Mouse (Mus musculus): Measurements from ENCODE around the gene B9d1.

The B9d1 gene

DNA sequence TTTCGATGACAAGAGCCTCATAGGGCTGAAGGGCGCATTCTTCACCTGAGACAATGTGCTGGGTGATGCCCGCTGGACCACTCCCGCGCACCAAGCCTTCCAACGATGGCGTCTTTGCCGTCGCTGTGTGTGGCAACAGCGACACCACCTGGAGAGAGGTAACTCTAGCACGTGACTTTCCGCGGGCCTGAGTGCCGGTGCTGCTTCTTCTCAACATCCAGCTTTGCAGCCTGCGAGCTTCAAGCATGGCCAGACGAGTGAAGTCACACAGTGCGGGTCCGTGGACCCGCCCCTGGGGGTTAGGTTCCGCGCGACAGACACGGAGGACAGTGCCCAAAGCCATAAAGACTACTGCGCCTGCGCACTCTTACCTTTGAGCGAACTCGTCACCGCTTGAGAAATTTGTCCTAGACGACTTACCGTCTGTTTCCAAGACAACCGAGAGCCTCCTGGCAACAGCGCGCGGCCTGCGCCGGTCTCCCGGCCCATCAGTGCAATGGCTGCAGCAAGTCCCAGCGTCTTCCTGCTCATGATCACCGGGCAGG lies at the start of gene B9d1:
TSS of gene B9d1 (plus strand) at position 432 of the 545 bp plus-strand sequence.
- DNase-seq (ENCODE audit: low read depth, low spot score), result peak; percentile 98

DNA sequence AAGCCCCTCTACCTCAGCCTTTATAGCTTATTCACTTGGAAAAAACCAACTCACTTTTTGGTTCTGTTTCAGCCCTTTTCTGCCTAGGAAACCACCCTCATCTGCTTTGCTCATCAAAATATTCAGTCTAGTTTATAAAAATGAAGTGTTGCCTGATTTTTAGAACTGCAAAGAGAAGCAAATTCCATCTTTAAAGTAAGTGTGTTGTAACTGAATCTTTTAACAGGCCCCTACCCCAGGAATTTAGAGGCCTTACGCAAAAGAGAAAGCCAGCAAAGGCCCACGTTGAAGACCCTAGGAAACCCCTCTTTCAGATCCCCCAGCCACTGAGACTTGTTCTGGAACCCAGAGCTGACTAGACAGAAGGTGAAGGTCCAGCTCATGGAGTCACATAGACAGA lies 40.9 kb upstream of the B9d1 start:
- no peak for DNase-seq (ENCODE audit: low read depth, low spot score)

DNA sequence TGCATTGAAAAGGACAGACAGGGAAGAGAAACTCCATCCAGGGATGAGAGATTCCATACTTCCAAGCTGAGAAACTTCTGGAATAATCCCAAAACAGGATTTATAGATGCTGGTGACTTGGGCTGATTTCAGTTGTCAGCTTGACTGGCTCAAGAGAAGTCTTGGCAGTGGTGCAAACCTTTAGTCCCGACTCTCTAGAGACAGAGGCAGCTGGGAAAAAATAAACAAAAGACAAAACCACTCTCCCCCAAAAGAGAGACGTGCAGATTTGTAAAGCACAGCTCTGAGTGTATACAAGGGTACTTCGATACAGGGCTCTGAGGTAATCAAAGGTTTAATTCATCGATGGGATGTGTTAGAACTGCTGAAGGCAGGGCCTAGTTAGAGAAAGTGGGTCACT lies 39.5 kb upstream of the B9d1 start:
- no peak for DNase-seq (ENCODE audit: low read depth, low spot score)

DNA sequence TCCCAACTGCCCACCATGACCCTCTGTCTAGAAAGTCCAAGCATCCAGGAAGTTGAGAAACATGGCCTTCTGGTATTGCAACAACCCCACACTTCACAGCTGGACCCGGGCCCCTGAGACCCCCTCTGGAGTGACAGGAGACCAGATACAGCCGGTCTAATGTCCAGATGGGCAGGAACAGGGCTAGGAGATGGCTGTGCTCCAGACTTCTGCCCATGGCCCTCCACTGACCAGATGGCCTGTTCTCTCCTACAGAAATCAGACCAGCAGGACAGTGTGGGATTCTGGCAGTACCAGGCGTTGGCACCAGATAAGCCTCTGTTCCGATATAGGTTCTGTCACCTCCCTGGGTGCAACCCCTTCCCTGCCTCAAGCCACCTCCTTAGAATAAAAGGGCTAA lies 36.4 kb upstream of the B9d1 start:
- DNase-seq (ENCODE audit: low read depth, low spot score), result no peak

DNA sequence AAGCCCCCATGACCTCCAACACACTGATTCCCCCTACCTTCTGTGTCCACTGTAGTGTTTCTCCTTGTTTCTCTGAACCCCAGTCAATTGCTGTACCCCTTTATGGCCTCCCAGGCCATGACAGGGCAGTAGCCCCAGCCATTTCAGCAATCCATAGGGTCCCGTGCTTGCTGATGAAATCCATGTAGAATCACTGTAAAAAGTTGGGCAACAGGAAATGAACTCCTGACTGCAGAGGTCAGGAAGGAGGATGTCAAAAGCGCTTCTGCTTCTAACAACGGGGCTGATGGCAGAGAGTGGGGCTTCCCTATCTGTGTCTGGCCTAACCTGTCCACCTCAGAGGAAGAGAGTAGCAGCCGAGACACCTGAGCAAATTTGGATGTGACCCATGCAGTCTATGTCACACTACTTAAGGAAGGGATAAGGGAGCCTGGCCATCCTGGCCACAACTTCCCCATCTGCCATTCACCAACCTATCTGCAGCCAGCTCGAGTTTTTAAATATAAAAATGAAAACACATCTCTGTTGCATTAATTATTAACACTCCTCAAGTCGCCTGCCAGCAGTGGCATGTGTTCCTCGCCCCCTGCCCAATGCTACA lies 35.5 kb upstream of the B9d1 start:
- DNase-seq (ENCODE audit: low read depth, low spot score), result no peak

DNA sequence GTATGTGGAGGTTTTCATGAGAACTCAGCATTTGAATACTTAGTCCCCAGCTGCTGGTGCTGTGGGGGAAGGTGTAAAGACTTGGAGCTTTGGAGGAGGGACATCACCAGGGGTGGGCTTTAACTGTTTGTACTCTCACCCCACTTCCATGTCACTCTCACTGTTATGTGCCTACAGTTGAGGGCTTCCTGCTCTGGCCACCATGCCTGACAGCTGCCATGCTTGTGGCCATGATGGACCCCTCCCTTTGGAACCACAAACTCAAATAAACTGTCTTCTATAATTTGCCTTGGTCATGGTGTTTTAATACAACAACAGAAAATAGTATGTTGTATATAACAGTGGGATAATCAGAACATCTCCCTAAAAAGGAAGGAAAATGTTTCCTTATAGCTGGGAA lies 34.1 kb upstream of the B9d1 start:
- DNase-seq (ENCODE audit: low read depth, low spot score), result no peak

DNA sequence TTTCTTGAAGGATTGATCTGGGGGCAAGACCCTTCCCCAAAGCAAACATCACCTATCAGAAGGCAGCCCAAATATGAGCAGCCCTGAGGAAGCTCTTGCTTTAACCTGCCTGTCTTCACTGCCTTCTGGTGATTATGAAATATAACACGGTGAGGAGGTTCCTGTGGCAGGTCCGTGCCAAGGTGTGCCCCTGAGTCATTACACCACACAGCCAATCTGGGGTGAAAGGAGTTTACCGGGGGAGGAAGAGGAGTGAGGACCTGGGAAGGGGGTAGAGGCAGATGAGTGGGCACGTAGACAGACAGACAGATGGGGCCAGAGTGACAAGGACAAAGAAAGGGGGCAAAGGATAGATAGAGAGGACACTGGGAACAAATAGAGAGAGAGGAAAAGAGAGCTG lies 31.3 kb upstream of the B9d1 start:
- DNase-seq (ENCODE audit: low read depth, low spot score), result no peak

DNA sequence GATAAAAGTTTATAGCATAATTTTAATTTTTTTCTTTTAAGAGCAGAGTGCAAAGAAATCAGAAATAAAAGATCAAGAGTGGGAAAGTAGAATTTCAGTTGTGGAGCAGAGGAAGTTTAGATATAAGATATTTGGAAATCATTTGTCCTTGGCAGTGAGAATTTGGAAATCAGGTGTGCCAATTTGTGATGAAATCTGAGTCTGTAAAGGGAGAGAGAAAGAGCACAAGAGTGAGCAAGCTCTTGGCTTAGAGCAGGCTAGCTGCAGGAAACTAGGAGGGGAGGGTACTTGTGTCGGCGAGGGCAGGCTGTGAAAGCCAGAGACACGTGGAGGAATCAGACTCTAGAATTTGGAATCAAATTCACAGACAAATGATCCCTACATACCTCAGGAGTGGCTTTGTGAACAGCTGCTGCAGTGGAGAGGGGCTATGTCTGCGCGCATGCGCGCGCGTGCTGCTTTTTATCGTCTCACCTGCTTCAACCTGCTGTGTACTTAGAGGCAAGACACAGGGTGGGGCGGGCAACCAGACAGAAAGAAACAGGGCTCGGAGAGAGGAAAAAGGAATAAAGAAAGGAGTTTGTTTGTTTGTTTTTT lies 28.1 kb upstream of the B9d1 start:
- DNase-seq (ENCODE audit: low read depth, low spot score), result no peak

DNA sequence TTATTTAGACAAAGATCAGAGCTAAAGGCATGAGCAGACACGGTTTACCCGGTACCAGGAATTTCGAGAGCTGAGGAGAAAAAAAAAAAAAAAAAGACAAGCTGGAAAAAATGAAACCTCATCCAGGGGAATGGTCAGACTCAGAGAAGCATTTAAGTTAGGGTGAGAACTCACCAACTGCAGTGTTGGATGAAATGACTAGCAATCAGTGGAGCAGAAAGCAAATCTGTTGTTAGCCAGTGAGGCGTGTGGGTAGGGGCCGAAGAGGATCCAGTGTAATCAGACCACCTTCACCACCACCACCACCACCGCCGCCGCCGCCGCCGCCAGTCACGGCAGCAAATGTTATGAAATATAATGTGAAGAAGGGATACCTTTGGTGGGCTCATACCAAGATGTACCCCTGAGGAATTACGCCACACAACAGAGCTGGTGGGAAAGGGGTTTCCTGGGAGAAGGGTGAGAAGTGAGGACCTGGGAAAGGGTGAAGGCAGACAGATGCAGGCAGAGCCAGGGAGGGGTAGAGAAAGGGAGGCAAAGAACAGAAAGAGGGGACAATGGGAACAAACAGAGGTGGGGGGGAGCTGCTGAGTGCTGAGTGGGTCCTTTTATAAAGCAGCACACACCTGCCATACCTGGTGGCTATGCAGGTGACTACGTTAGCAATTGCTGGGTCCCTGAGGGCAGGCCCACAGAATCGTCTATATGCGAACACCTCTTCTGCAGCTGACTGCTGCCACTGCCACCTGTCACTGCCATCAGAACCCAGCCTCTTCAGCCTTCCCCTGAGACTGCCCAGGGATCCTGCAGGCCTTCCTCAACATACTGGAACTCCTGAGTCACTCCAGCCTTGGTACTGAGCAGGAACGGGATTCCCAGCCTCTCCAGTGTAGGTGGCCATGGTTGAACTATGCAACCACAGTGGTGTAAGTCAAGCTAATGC lies 27.1 kb upstream of the B9d1 start:
- no peak for DNase-seq (ENCODE audit: low read depth, low spot score)

DNA sequence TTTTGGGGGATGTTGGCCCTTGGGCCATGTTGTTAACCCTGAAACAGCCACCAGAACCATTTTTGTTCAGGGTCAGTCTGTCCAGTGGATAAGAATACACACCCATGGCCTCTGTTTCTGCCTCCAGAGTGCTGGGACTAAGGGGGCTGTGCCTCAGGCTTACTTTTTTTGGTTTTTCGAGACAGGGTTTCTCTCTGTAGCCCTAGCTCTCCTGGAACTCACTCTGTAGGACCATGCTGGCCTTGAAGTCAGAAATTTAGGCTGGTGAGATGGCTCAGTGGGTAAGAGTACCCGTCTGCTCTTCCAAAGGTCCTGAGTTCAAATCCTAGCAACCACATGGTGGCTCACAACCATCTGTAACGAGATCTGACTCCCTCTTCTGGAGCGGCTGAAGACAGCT lies 26.2 kb upstream of the B9d1 start:
- DNase-seq (ENCODE audit: low read depth, low spot score), result no peak

DNA sequence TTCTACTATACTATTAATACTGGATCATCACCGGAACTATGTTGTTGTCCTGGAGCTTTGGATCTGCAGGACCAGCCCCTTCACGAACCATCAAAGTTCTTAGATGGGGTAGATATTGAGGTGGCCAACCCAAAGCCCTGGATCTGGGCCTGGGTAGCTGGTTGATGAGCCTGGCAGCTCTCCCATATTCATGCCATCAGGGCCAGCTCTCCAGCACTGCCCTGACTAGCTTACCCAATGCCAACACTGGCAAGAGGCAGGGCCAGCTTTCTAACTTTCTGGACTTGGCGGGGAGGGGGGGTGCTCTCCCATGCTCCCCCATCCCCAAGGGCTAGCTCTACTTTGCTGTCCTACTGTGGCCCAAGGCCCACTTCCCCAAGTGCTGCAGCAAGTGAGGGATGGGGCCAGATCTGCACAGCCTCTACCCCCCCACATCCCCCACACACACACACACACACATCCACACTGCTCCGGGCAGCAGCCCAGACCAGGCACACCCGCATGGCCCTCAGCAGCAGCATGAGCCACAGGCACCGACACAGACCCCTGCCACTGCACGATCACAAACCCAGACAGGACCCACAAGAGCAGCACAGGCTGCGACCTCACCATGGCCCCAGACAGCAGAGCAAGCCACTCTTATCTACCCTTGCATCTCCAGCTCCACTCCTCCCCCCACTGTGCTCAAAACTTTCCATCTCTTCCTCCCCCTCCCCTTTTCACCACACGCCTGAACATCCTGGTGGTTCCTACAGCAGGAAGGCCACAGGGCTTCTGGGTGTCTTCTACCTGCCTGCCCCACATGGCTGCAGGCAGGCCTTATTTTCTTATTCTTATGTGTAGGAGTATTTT lies 23.5 kb upstream of the B9d1 start:
- DNase-seq (ENCODE audit: low read depth, low spot score), result no peak

DNA sequence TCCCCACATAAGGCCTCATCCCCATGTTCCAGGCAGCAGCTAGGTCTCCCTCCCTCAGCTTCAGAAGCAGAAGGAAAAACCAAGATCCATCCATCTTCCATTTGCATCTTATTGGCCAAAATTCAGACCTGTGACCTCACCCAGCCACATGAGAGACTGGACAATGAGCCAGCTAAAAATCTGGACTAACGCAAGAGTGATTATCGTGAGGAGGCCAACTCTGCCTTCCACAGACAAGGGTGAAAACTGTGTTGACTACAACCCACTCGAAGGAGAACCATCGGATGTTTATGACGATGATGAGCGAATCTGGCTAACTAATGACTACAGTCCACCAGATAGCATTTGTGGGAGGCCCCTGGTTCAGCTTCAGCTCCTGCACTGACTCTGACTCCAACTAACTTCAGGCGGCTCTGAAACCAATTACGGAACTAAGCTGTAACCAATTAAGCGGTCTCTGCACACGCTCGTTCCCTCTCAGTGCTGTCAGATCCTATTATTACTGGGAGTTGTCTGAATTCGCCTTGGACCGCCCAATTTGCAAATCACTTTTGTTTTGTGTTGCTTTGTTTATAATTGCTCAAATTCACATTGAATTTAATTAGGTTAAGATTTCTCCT lies 21.6 kb upstream of the B9d1 start:
- no peak for DNase-seq (ENCODE audit: low read depth, low spot score)

DNA sequence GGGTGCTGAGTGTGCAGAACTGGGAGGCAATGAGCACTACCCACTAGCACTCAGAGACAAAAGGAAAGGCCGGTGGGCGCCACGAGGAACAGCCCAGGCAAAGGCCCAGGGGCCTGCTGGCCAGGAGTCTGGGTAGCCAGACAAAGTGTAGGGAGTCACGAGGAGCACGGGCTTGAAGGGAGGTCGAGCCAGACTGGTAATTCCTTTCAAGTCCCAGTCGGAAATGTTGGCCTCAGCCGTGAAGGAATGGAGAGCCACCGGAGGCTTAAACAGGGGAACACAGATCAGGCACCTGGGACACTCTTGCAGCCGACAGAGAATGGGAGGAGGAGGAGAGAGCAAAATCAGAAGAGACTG lies 20.7 kb upstream of the B9d1 start:
- no peak for DNase-seq (ENCODE audit: low read depth, low spot score)

DNA sequence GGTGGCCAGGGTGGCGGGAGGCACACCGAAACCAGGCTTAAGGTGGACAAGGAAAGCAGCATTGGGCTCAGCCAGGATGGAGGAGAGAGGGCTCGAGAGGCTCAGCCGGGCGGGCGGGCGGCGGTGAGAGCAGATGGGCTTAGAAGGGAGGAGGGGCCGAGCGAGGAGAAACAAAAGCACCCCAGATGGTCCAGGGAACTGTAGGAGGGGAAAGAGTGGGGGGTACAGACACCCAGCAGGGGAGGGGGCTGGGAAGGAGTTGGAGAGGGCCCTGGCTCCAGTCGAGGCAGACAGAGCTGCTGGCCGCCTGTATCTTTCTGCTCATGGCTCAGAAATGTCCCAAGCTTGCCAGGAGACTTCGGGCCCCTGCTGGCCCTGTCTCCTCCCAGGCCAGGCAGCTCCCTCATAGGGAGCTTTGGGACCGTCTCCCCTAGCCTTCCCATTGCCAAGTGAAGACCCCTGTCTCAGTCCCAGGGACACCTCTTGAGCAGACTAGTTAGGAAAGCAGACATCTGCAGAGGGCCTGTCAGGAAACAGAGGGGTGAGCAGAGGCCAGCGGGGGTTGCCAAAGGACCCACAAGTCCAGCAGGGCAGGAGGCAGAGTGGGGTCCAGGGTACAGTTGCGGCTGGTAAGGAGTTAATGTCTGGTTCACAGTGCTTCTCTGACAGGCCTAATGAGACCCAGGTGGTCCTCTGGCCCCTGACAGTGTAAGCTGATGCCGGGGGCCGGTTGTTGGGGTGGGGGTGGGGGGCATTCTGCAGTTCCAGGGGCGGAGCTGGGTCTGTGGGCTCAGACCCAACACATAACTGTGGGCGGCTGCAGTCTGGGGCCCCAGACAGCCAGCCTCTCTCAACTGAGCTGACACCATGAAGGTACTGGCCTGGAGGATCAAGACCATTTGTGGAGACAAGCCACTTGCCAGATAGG lies 20.1 kb upstream of the B9d1 start, which contains the start of gene Mfap4:
TSS of gene Mfap4 (plus strand) at position 819 of the 928 bp plus-strand sequence.
- no peak for DNase-seq (ENCODE audit: low read depth, low spot score)

DNA sequence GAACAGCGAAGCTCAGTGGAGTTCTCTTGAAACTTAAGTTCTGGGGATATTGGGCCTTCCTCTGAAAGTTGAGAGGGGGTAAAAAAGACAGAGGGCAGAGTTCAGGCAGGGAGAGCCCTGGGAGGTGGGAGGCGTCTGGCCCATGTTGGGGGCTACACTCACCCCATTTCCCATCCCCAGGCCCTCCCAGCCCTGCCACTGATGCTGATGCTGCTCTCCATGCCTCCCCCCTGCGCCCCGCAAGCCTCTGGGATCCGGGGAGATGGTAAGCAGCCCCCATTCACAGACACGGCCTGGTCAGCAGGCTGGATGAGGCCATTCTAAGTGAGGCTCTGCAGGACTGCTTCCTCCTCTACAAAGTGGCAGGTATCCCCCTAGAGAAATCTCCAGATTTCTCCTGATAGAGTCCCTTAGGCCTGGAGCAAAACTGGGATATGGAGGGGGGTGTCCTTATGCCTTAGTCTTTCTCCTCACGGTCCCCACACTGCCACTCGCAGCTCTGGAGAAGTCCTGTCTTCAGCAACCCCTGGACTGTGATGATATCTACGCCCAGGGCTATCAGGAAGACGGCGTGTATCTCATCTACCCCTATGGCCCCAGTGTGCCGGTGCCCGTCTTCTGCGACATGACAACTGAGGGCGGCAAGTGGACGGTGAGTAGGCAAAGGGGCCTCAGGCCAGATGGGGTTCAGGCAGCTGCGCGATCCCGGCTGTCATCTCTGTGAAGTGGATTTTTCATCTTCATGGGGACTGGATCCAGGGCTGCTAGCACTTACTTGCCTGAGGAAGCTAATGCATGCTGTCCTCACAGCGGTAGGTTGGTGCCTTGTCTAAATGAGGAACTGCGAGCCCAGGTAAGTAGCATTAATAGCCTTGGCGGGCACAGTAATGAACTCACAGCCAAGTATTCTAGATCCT lies 19.1 kb upstream of the B9d1 start:
- no peak for DNase-seq (ENCODE audit: low read depth, low spot score)

DNA sequence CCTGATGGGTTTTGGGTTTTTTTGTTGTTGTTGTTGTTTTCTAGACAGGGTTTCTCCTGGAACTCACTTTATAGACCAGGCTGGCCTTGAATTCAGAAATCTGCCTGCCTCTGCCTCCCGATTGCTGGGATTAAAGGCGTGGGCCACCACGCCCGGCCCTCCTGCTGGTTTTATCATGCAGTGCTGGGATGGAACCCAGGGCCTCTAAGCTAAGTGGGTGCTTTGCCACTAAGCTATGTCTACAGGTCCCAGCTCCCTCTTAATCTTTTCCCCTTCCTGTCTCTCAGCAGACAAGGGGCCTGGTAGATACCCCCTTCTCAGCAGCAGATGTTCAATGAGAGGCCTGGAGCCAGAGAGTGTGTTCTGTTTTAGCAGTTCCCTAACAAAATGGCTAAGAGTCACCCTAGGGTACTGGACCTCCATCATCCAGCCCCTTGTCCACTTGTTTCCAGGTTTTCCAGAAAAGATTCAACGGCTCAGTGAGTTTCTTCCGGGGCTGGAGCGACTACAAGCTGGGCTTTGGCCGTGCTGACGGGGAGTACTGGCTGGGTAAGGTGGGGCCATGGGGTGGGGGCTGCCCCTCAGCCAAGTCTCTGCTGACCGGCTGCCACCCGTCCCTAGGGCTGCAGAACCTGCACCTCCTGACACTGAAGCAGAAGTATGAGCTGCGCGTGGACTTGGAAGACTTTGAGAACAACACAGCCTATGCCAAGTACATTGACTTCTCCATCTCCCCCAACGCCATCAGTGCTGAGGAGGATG lies 18.3 kb upstream of the B9d1 start:
- DNase-seq (ENCODE audit: low read depth, low spot score), result no peak

DNA sequence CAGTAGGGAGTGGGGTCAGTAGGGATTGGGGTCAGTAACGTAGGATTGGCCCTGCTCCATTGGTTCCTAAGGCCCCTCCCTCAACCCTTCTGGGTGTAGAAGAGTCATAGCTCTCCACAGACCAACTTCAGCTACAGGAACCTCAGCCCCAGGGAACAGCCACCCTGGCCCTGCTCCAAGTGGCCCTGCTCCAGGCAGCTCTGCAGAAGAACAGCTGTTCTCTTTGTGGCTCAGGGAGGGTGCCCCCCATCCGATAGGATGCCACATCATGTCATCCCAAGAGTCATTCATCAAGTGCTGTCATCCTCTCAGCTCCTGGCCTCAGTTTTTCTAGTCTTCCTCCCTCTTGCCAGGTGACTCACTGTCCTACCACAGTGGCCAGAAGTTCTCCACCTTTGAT lies 17.5 kb upstream of the B9d1 start:
- no peak for DNase-seq (ENCODE audit: low read depth, low spot score)

DNA sequence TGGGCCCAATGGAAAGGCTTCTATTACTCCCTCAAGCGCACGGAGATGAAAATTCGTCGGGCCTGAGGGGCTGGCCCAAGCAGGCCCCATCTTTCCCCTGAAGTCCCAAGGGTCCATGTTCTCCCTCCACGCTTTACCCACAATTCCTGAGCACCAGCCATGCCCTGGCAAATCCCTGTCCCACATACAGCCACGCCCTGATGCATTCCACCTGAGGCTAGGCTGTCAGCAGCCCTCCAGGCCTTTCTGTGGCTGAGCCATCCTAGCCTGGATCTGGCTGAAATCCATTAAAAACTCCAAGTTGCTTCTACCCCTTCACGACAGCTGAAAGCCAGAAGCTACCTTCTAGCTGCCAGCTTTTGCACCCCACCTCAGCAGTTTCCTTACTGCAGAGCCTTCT lies 17.0 kb upstream of the B9d1 start:
- DNase-seq (ENCODE audit: low read depth, low spot score), result peak; percentile 40
